Comparison of ENCODE assay signal across 8 mouse cellular contexts in genomic region chrX:74246693-74247092, GRCm38 (mm10). TPM values are rescaled to one million over a fixed set of nuclear protein-coding genes. Genes with fewer than 3 reads are reported as not detected.
DNase-seq lines count a peak whose midpoint lies in the region; ATAC-seq lines count a peak whose summit lies in the region.

No protein-coding gene starts in this region.

- no peaks in the 10 kb centered on the region for H3K27me3 ChIP-seq in neural tube, embryonic 11.5 days (ENCODE audit: control insufficient read depth, insufficient read depth, low read length)
- no peaks in the 10 kb centered on the region for H3K27me3 ChIP-seq in embryonic facial prominence, embryonic 15.5 days
- H3K27me3 ChIP-seq in midbrain, embryonic 10.5 days (ENCODE audit: low read depth, poor library complexity, severe bottlenecking): no peaks in the 10 kb centered on the region

- ATAC-seq in neural tube, embryonic 11.5 days (ENCODE audit: insufficient read depth, low FRiP score, low TSS enrichment): peak; percentile 10; the same call in 1 of the 2 replicates
- peak; percentile 9; the same call in 1 of the 2 replicates for ATAC-seq in embryonic facial prominence, embryonic 15.5 days (ENCODE audit: insufficient number of reproducible peaks, low FRiP score, low TSS enrichment, low read depth)
- peak; percentile 2 for ATAC-seq in inflammation-experienced regulatory T-cells, adult 6 months

- no peaks in the 10 kb centered on the region for H3K4me1 ChIP-seq in neural tube, embryonic 11.5 days (ENCODE audit: control insufficient read depth, insufficient read depth, low read length)
- H3K4me1 ChIP-seq in embryonic facial prominence, embryonic 15.5 days: peaks cover 9% of the 10 kb centered on the region; the same call in 1 of the 2 replicates
- peaks cover 19% of the 10 kb centered on the region for H3K4me1 ChIP-seq in midbrain, embryonic 10.5 days

- WGBS in neural tube, embryonic 11.5 days: 31% methylated on average over 14 of the region's 15 CpGs
- WGBS in embryonic facial prominence, embryonic 15.5 days: 21% methylated on average over 15 of the region's 15 CpGs
- WGBS in midbrain, embryonic 10.5 days: 21% methylated on average over 15 of the region's 15 CpGs

- no peaks in the 10 kb centered on the region for H3K9me3 ChIP-seq in neural tube, embryonic 11.5 days (ENCODE audit: control insufficient read depth, low read length)
- H3K9me3 ChIP-seq in embryonic facial prominence, embryonic 15.5 days (replicated peaks): no peaks in the 10 kb centered on the region
- peaks cover 4% of the 10 kb centered on the region; the same call in 1 of the 2 replicates for H3K9me3 ChIP-seq in midbrain, embryonic 10.5 days (replicated peaks)

- peak overlapping the region; percentile 53 for H3K9ac ChIP-seq in neural tube, embryonic 11.5 days (ENCODE audit: low read length)
- peak overlapping the region; percentile 35; the same call in 1 of the 2 replicates for H3K9ac ChIP-seq in embryonic facial prominence, embryonic 15.5 days

- H3K4me3 ChIP-seq in neural tube, embryonic 11.5 days (ENCODE audit: low read depth, low read length): peak overlapping the region; percentile 58
- peak overlapping the region; percentile 54 for H3K4me3 ChIP-seq in embryonic facial prominence, embryonic 15.5 days (replicated peaks)
- H3K4me3 ChIP-seq in midbrain, embryonic 10.5 days: peak overlapping the region; percentile 67

- DNase-seq in neural tube, embryonic 11.5 days (ENCODE audit: low spot score): no peak
- no peak for DNase-seq in neural tube, embryonic 10.5 days (ENCODE audit: extremely low spot score, low spot score)
- no peak for DNase-seq in midbrain, embryonic 10.5 days (ENCODE audit: low spot score)
- no peak for DNase-seq in thymus, adult 18-20 months
- DNase-seq in cerebellum, postnatal 4 days (ENCODE audit: low spot score in 2 of 2): no peak
- DNase-seq in urinary bladder, adult 2 months (ENCODE audit: low spot score): no peak

- 0 out of 2 replicates have a peak overlapping the region, but pooled peaks have one; percentile 44 for H3K27ac ChIP-seq in neural tube, embryonic 11.5 days (ENCODE audit: low read depth, low read length)
- H3K27ac ChIP-seq in embryonic facial prominence, embryonic 15.5 days (replicated peaks): peak overlapping the region; percentile 88
- peak overlapping the region; percentile 91 for H3K27ac ChIP-seq in midbrain, embryonic 10.5 days (replicated peaks)

- H3K4me2 ChIP-seq in neural tube, embryonic 11.5 days (ENCODE audit: low read depth): peak overlapping the region; percentile 44
- H3K4me2 ChIP-seq in embryonic facial prominence, embryonic 15.5 days (replicated peaks): peak overlapping the region; percentile 47

- peaks cover 2% of the 10 kb centered on the region; the same call in 1 of the 2 replicates for H3K36me3 ChIP-seq in neural tube, embryonic 11.5 days (ENCODE audit: control insufficient read depth, insufficient read depth, low read length)
- H3K36me3 ChIP-seq in embryonic facial prominence, embryonic 15.5 days: peaks cover 14% of the 10 kb centered on the region
- H3K36me3 ChIP-seq in midbrain, embryonic 10.5 days: peaks cover 22% of the 10 kb centered on the region

RNA-seq across cellular contexts. Expression of gene Flna, which starts 2.9 kb away (rescaled TPM):
- 243 and 246 TPM in 2 replicates for polyA plus RNA-seq in neural tube, embryonic 11.5 days (2014; fragmentation: Nextera tagmentation; extraction: Ambion mirVana)
- 226 and 234 TPM in 2 replicates for polyA plus RNA-seq in embryonic facial prominence, embryonic 15.5 days (2015; fragmentation: Nextera tagmentation; extraction: Ambion mirVana)
- 100 to 1,000 TPM; 222 to 338 (median 279) TPM for polyA plus RNA-seq in inflammation-experienced regulatory T-cells, adult 6 months (2017; shearing (Covaris generic))
- polyA plus RNA-seq in midbrain, embryonic 10.5 days (2016; fragmentation: Nextera tagmentation; extraction: Ambion mirVana): 223 and 243 TPM in 2 replicates
- 5,313 and 5,579 TPM in 2 replicates for polyA plus RNA-seq in urinary bladder, adult 2 months (2012; rRNA removed)

RNA-seq across cellular contexts. Expression of gene Emd, which starts 7.8 kb away (rescaled TPM):
- 24.0 and 31.9 TPM in 2 replicates for polyA plus RNA-seq in neural tube, embryonic 11.5 days (2014; fragmentation: Nextera tagmentation; extraction: Ambion mirVana)
- 26.5 and 28.8 TPM in 2 replicates for polyA plus RNA-seq in embryonic facial prominence, embryonic 15.5 days (2015; fragmentation: Nextera tagmentation; extraction: Ambion mirVana)
- polyA plus RNA-seq in inflammation-experienced regulatory T-cells, adult 6 months (2017; shearing (Covaris generic)): 10 to 100 TPM; 22.4 to 91.9 (median 32.8) TPM
- polyA plus RNA-seq in midbrain, embryonic 10.5 days (2016; fragmentation: Nextera tagmentation; extraction: Ambion mirVana): 18.5 and 20.1 TPM in 2 replicates
- 92.6 and 98.0 TPM in 2 replicates for polyA plus RNA-seq in urinary bladder, adult 2 months (2012; rRNA removed)

RNA-seq across cellular contexts. Expression of gene Rpl10, which starts 23.9 kb away (rescaled TPM):
- polyA plus RNA-seq in neural tube, embryonic 11.5 days (2014; fragmentation: Nextera tagmentation; extraction: Ambion mirVana): 741 and 756 TPM in 2 replicates
- polyA plus RNA-seq in embryonic facial prominence, embryonic 15.5 days (2015; fragmentation: Nextera tagmentation; extraction: Ambion mirVana): 678 and 798 TPM in 2 replicates
- polyA plus RNA-seq in inflammation-experienced regulatory T-cells, adult 6 months (2017; shearing (Covaris generic)): 1,000 to 10,000 TPM in 1 of 3 experiments, 100 to 1,000 TPM in 2; 478 to 1,649 (median 679) TPM
- 711 and 801 TPM in 2 replicates for polyA plus RNA-seq in midbrain, embryonic 10.5 days (2016; fragmentation: Nextera tagmentation; extraction: Ambion mirVana)
- polyA plus RNA-seq in urinary bladder, adult 2 months (2012; rRNA removed): 2,380 and 2,941 TPM in 2 replicates

RNA-seq across cellular contexts. Expression of gene Taz, which starts 35.0 kb away (rescaled TPM):
- 56.1 and 58.5 TPM in 2 replicates for polyA plus RNA-seq in neural tube, embryonic 11.5 days (2014; fragmentation: Nextera tagmentation; extraction: Ambion mirVana)
- 98.0 and 103 TPM in 2 replicates for polyA plus RNA-seq in embryonic facial prominence, embryonic 15.5 days (2015; fragmentation: Nextera tagmentation; extraction: Ambion mirVana)
- 10 to 100 TPM; 28.8 to 66.0 (median 58.8) TPM for polyA plus RNA-seq in inflammation-experienced regulatory T-cells, adult 6 months (2017; shearing (Covaris generic))
- 75.7 and 77.9 TPM in 2 replicates for polyA plus RNA-seq in midbrain, embryonic 10.5 days (2016; fragmentation: Nextera tagmentation; extraction: Ambion mirVana)
- polyA plus RNA-seq in urinary bladder, adult 2 months (2012; rRNA removed): 106 and 145 TPM in 2 replicates

RNA-seq across cellular contexts. Expression of gene Dnase1l1, which starts 35.4 kb away (rescaled TPM):
- 4.6 and 6.2 TPM in 2 replicates for polyA plus RNA-seq in neural tube, embryonic 11.5 days (2014; fragmentation: Nextera tagmentation; extraction: Ambion mirVana)
- 16.8 and 20.1 TPM in 2 replicates for polyA plus RNA-seq in embryonic facial prominence, embryonic 15.5 days (2015; fragmentation: Nextera tagmentation; extraction: Ambion mirVana)
- 10 to 100 TPM; 17.0 to 35.0 (median 23.7) TPM for polyA plus RNA-seq in inflammation-experienced regulatory T-cells, adult 6 months (2017; shearing (Covaris generic))
- polyA plus RNA-seq in midbrain, embryonic 10.5 days (2016; fragmentation: Nextera tagmentation; extraction: Ambion mirVana): 3.7 and 4.1 TPM in 2 replicates
- polyA plus RNA-seq in urinary bladder, adult 2 months (2012; rRNA removed): 36.1 and 44.7 TPM in 2 replicates

Comparison
In these comparisons a context has a peak if more than half of its experiments do, and no peak if none do; other contexts are left out.
1. RNA of gene Flna, which starts 2.9 kb away (polyA plus RNA-seq): 5,313 to 5,579 TPM in urinary bladder, adult 2 months; 222 to 338 TPM in inflammation-experienced regulatory T-cells, adult 6 months, 243 to 246 TPM in neural tube, embryonic 11.5 days, 226 to 234 TPM in embryonic facial prominence, embryonic 15.5 days and 223 to 243 TPM in midbrain, embryonic 10.5 days; every median in the first group is over 10 times any median in the second.
2. Peak in every context shown above with its lines, with median percentiles within 50 percentile points of each other: ATAC-seq, H3K27ac ChIP-seq and H3K4me3 ChIP-seq.